Mouse (Mus musculus): Measurements from ENCODE around the gene Elp5.
A peak's percentile ranks its signal among the peaks of the same experiment; 100 is the strongest.

The Elp5 gene

GRCm38 (mm10) chr11:69990850-69991691, 8.8 kb upstream of the Elp5 start, which contains the start of gene Gabarap:
Gene Gabarap (plus strand): TSS chr11:69991143.
- DNase-seq (ENCODE audit: low spot score) = peak; percentile 97

- no peak for DNase-seq (ENCODE audit: low spot score)
Measured at GRCm38 (mm10) chr11:69989949-69990348, 7.6 kb upstream of the Elp5 start.

- no peak for DNase-seq (ENCODE audit: low spot score)
Measured at GRCm38 (mm10) chr11:69984431-69984830, 2.1 kb upstream of the Elp5 start.

- no peak for DNase-seq (ENCODE audit: low spot score)
Measured at GRCm38 (mm10) chr11:69983377-69983776, 1.1 kb upstream of the Elp5 start.

- no peak for DNase-seq (ENCODE audit: low spot score)
Measured at GRCm38 (mm10) chr11:69982877-69983276, 560 bp upstream of the Elp5 start.

GRCm38 (mm10) chr11:69981141-69981762, 1.1 kb downstream of the Elp5 start, which contains the start of gene Ctdnep1:
Gene Ctdnep1 (plus strand): TSS chr11:69981156.
- no peak for DNase-seq (ENCODE audit: low spot score)

- DNase-seq (ENCODE audit: low spot score) = peak; percentile 98
Measured at GRCm38 (mm10) chr11:69980196-69981140, 1.8 kb downstream of the Elp5 start.

- DNase-seq (ENCODE audit: low spot score) = no peak
Measured at GRCm38 (mm10) chr11:69979827-69980195, 2.5 kb downstream of the Elp5 start.

- DNase-seq (ENCODE audit: low spot score) = no peak
Measured at GRCm38 (mm10) chr11:69976271-69976670, 6.0 kb downstream of the Elp5 start.

GRCm38 (mm10) chr11:69974907-69975306, 7.4 kb downstream of the Elp5 start:
- no peak for DNase-seq (ENCODE audit: low spot score)

GRCm38 (mm10) chr11:69970775-69971174, 11.5 kb downstream of the Elp5 start:
- no peak for DNase-seq (ENCODE audit: low spot score)

GRCm38 (mm10) chr11:69970222-69970621, 12.1 kb downstream of the Elp5 start:
- no peak for DNase-seq (ENCODE audit: low spot score)

- no peak for DNase-seq (ENCODE audit: low spot score)
Measured at GRCm38 (mm10) chr11:69968793-69969192, 13.5 kb downstream of the Elp5 start.

GRCm38 (mm10) chr11:69966860-69967517, 15.3 kb downstream of the Elp5 start:
- DNase-seq (ENCODE audit: low spot score) = no peak

- DNase-seq (ENCODE audit: low spot score) = no peak
Measured at GRCm38 (mm10) chr11:69966006-69966859, 16.1 kb downstream of the Elp5 start.

- no peak for DNase-seq (ENCODE audit: low spot score)
Measured at GRCm38 (mm10) chr11:69965271-69966005, 16.9 kb downstream of the Elp5 start.

GRCm38 (mm10) chr11:69964650-69965270, 17.6 kb downstream of the Elp5 start, which contains the start of gene Cldn7:
Gene Cldn7 (plus strand): TSS chr11:69964779.
- DNase-seq (ENCODE audit: low spot score) = no peak

- no peak for DNase-seq (ENCODE audit: low spot score)
Measured at GRCm38 (mm10) chr11:69961841-69962240, 20.5 kb downstream of the Elp5 start.

- DNase-seq (ENCODE audit: low spot score) = no peak
Measured at GRCm38 (mm10) chr11:69960616-69961015, 21.7 kb downstream of the Elp5 start.
